Mouse (Mus musculus) gastrocnemius, postnatal 14 days (tissue): ENCODE measurements around the gene Ccdc88b. TPM values are rescaled to one million over a fixed set of nuclear protein-coding genes. Genes with fewer than 3 reads are reported as not detected.
"Not testable (repeated sequence)": the region's sequence is repeated elsewhere in the genome, so short reads cannot be mapped to it uniquely, and the experiment has no call there.

ENCODE experiments used
- DNase-seq: peaks from one replicate; pipeline ENCODE4 v3.0.0; 2021; ENCODE audit warnings: mixed read lengths
- intact Hi-C: fragments of 180-260 bp; cut with DNase I; formaldehyde crosslinking; loops from one replicate; pipeline ENCODE4 v1.15.1; 2025; ENCODE audit warnings: low total_unique reads
- long read RNA-seq, 2 experiments: library from polyadenylated mRNA; stranded (forward); transcript quantifications; one replicate each; pipeline ENCODE4 v2.0.0; 2021
- total RNA-seq, 2 experiments: library from RNA; stranded (reverse); gene quantifications; 2 replicates each; pipeline ENCODE4 v1.2.3; 2021

Gene Ccdc88b
- under 1 TPM; 0.40 to 0.84 TPM for total RNA-seq
- long read RNA-seq, experiment 1, partial matches to known transcripts, result 1 of 1 reads
- long read RNA-seq, experiment 1, other reads (novel, unspliced or antisense), result 0 of 1 reads
- long read RNA-seq, experiment 2, result 0 reads

DNA sequence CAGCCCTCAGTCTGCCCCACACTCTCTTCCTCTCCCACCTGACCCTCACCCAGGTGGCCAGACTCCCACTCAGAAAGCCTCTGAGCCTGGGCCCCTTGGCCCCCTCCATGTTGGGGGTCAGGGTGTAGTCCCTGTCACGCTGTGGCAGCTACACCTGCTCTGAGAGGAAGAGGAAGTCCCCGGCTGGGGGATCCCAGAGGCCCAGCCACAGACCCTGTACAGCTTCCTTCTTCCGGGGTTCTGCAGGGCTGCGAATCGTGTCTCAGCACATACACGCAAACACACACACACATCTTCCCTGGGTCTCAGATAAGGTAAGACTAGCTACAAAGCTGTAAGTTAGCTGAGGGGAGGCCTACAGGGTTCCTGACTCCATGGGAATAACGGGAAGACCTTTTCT lies at the start of gene Ccdc88b:
Gene Ccdc88b, minus strand, starts transcription at position 181 of the 400 bp plus-strand sequence.
- intact Hi-C loops, result no loop called here
- DNase-seq, result no peak

GRCm38 (mm10) chr19:6907094-6907493 lies 49.1 kb upstream of the Ccdc88b start:
- intact Hi-C loops, result no loop called here
- no peak for DNase-seq

DNA sequence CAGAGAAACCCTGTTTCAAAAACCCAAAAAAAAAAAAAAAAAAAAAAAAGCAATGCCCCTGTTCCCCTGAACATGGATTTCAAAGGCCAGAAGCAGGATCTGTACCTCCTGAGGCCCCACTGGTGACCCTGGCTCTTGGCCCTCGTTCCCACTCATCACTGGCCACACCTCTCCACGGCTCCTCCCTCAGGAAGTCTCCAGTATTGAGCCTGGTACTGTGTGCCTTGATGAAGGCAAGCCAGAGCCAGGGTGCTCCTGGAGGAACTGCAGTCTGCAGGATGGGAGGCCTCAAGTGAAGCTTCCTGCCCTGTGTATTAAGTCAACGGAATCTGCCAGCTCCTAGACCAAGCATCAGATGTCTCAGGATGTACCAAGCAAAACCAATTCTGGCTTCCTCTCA lies 48.2 kb upstream of the Ccdc88b start:
- DNase-seq, result no peak
- intact Hi-C loops, result no loop called here

DNA sequence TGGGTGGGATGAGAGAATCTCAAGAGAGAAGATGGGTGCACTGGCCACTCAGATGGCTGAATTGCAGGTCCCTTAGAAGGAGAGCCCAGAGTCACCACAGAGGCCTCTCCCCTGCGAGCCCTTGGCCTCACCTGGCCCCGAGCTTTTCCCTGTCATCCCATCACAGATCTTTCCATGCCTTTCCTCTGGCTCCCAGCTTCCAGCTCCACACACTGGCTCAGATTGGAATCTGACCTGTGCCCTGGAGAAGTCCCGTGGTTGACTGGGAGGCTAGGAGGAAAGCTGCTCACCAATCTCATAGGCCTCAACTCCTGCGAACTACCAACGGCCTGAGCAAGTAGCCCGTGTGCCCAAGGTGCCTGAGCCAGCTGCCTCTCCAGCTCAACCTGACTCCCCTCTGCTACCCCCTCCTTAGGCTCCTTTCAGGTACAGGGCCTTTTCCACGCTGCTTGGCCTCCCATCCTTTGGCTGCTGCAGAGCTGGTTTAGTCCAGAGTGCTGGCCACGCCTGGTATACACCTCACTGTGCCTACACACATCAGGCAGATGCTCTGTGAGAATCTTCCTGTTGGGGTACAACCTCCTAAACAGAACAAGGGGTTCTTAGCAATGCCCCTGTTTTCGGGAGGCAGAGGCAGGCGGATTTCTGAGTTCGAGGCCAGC lies 47.6 kb upstream of the Ccdc88b start:
- intact Hi-C loops, result no loop called here

GRCm38 (mm10) chr19:6904846-6905245 lies 46.8 kb upstream of the Ccdc88b start:
- intact Hi-C loops, result no loop called here
- no peak for DNase-seq

More for the DNA sequence above, 47.6 kb upstream of the Ccdc88b start:
- no peak for DNase-seq

- DNase-seq, result no peak
- intact Hi-C loops, result no loop called here
Observed at GRCm38 (mm10) chr19:6903031-6903430, 45.0 kb upstream of the Ccdc88b start.

- intact Hi-C loops, result no loop called here
- no peak for DNase-seq
Observed at GRCm38 (mm10) chr19:6899641-6900040, 41.6 kb upstream of the Ccdc88b start.

GRCm38 (mm10) chr19:6895608-6896305 lies 37.7 kb upstream of the Ccdc88b start:
- DNase-seq, intact Hi-C loops: not testable (repeated sequence)

DNA sequence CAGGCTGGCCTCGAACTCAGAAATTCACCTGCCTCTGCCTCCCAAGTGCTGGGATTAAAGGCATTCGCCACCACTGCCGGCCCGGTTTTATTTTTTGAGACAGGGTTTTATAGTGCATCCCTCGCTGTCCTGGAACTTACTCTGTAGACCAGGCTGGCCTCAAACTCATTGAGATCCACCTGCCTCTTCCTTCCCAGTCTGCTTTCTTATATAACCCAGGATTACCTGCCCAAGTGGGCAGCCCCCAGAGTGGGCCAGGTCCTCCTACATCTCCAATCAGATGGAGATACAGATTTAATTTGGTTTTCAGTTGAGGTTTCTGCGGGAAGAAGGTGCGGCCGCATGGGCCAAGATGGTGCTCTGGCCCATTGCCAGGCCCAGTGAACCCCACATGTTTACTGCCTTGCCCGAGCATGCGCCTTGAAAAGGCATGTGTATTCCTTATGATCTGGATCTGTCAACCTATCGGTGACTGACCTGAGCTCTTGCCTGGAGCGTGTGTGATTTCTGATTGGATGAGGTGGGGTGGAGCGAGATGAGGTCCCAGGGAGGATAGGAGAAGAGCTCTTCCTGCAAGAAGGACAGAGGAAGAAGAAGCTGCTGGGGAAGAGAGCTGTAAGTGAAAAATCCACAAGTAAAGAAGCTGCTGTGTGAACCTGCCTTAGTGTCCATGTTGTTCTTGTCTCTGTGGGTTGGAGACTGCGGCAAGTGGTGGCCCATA lies 35.9 kb upstream of the Ccdc88b start:
- DNase-seq, result no peak
- intact Hi-C loops, result no loop called here

GRCm38 (mm10) chr19:6892512-6892911 lies 34.5 kb upstream of the Ccdc88b start:
- intact Hi-C loops, result no loop called here
- no peak for DNase-seq

- intact Hi-C loops, result no loop called here
- no peak for DNase-seq
Observed at GRCm38 (mm10) chr19:6877965-6878364, 20.0 kb upstream of the Ccdc88b start.

DNA sequence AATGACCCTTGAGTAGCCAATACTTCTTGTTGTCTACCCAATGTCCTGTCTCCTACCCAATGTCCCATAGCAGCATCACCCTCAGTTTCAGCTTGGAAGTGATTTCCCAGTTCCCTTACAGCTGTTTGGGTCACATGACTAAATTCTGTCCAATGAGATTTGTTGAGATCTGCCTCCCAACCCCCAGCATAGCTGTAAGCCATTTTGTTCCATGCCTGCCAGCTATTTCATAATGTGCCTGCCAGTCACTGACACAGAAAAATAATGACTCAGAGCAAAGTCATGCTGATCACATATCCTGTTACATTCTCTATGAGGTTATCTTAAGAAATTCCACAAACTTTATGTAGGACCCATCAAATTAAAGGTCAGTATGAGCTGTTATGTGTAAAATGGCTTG lies 18.8 kb upstream of the Ccdc88b start:
- no peak for DNase-seq
- intact Hi-C loops, result no loop called here

- intact Hi-C loops, result no loop called here
- no peak for DNase-seq
Observed at GRCm38 (mm10) chr19:6875834-6876233, 17.8 kb upstream of the Ccdc88b start.

- no peak for DNase-seq
- intact Hi-C loops, result no loop called here
Observed at GRCm38 (mm10) chr19:6874257-6874656, 16.2 kb upstream of the Ccdc88b start.

DNA sequence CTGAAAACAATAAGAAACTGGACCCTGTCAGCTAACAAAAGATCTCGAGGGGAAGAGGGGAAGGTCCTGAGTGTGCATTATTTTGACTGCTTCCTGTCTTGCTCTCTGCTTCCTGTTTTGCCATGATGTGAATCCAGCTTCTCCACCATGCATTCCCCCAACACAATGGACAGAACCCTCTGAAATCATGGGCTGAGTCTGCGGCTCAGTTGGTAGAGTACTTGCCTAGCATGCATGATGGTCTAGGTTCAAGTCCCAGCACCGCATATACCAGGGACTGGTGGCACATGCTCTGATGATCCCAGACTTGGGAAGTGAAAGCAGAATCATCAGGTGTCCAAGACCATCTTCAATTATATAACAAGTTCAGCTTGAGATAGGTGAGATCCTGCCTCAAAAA lies 14.7 kb upstream of the Ccdc88b start:
- intact Hi-C loops, result no loop called here
- DNase-seq, result no peak

DNA sequence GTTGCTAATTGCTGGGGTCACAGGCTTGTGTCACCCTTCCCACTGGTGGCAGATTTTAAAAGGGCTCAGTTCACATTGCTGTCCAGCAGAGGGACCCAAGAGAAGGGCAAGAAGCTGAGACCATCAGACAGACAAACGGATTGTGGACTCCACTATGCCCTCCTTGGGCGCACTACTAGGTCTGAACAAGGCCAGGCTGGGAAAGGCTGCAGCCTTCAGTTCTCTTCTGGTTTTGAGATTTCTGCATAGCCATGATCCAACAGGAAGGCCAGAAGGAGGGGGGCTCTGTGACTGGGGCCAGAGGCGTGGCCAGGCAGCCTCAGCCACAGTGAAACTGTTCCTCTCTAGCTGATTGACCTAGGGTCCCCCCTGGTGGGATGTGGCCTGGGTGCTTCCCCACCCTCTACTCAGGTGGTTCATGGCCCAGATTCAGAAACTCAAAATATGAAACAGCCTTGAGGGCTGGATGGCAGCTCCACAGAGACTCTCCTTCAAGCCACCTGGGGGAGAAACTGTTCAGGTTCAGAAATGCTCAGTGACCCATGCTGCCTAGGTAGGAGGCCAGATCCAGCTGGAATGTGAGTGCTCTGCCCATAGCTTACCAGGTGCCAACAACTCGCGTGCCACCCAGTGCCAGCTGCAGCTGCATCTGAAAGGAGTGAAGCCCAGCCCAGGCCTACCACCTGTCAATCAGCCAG lies 13.7 kb upstream of the Ccdc88b start:
- no peak for DNase-seq
- intact Hi-C loops, result no loop called here

DNA sequence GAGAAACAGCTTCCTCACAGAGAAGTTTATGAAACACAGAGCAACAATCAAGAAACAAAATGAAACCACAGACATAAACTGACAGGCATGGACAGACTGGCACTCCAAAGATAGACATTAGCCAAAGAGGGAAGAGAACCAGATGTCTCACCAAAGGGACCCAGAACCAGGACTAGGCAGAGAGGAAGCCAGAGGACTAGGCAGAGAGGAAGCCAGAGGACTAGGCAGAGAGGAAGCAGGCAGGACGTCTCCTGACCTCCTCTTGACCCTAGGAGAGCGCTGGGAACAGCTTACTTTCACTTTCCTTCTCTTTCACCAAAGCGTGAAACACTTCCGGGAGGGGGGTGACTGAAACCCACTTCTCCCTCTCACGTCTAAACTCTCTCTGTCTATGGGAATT lies 11.3 kb upstream of the Ccdc88b start:
- no peak for DNase-seq
- intact Hi-C loops, result no loop called here

- intact Hi-C loops, result no loop called here
- no peak for DNase-seq
Observed at GRCm38 (mm10) chr19:6861451-6861850, 3.4 kb upstream of the Ccdc88b start.

- intact Hi-C loops, result no loop called here
Observed at GRCm38 (mm10) chr19:6860706-6861105, 2.7 kb upstream of the Ccdc88b start.

DNA sequence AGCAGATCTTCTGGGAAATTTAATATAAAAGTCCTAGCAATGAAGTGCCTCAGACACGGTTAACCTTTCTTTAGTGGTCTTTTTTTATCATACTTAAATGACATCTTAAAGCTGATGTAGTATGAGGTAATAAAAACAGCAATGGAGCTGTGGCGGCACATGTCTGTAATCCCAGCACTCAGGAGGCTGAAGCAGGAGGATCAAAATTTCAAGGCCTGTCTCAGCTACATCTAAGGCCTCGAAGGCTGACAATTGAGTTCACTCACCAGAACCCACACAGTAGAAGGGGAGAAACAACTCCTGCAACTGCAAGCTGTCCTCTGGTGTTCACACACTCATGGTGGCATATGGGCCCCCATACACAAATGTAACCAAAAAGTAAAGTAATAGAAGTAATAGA lies 2.0 kb upstream of the Ccdc88b start:
- intact Hi-C loops, result no loop called here
- no peak for DNase-seq

More at GRCm38 (mm10) chr19:6860706-6861105, 2.7 kb upstream of the Ccdc88b start:
- no peak for DNase-seq
